Mouse (Mus musculus) adrenal gland, adult 18-20 months (tissue): ENCODE data around the gene Iqcm. TPM values are rescaled to one million over a fixed set of nuclear protein-coding genes. Genes with fewer than 3 reads are reported as not detected.

Experiments used
- total RNA-seq, 2 experiments: library from RNA; stranded (reverse); gene quantifications; 1 replicate in 1 of 2; 2 replicates in 1 of 2; pipeline ENCODE4 v1.2.3; 2021

Iqcm gene
- total RNA-seq, 2 experiments from 2014 or later: not detected

Other genes starting within 250 kb of the Iqcm start
- gene Rasd2, start 234.8 kb upstream of the Iqcm start, total RNA-seq: 1 to 10 TPM; 1.9 to 3.6 TPM
- not detected for gene Gm10358, start 42.1 kb upstream of the Iqcm start, total RNA-seq